Mouse (Mus musculus): ENCODE measurements around the gene Akt1s1.

- TF ChIP-seq CTCF (IDR thresholded peaks at IDR 0.05) (no peak), EP300 (IDR thresholded peaks at IDR 0.05) (no peak)
Measured at GRCm38 (mm10) chr7:44839171-44839490, 9.7 kb upstream of the Akt1s1 start.

All from lung, postnatal 0 days (tissue).